ENCODE assay signal across 6 mouse cellular contexts in the genomic region with DNA sequence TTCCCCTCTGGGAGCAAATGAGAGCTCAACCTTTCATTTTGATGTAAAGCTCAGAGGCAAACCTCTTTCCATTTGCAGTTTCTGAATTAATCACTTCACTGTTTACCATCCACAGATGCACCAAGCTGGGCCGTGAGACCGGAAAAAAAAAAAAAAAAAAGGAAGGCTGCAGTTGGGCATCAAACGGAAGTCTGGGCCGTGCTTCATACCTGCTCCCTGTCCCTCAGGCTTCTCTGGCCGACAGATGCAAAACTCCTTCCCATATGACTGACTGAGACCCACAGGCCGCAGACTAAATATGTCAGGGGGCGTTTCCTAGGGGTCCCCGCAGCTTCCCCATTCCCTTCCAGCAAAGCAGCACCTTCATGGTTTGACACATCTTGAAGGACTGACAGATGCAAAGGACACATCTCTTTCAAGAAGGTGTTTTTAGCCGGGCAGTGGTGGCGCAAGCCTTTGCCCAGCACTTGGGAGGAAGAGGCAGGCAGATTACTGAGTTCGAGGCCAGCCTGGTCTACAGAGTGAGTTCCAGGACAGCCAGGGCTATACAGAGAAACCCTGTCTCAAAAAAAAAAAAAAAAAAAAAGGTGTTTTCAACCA.
"Had no signal": no experiment of that assay in that cellular context is flagged by ENCODE, and none has a peak within 500 bp of the region (broad histone marks: within the 10 kb centered on the region; RNA-seq: fewer than 3 reads in every experiment).

No protein-coding gene starts in this region.

- DNase-seq: kidney, postnatal 25 days; lung, adult 2 months; lung, postnatal 4 days; thymus, postnatal 25 days had no signal

- ATAC-seq: lung, postnatal 0 days; midbrain, embryonic 15.5 days had no signal
